Mouse (Mus musculus) left cerebral cortex, postnatal 36 days (tissue): ENCODE results near the gene Pwp1. TPM values are rescaled to one million over a fixed set of nuclear protein-coding genes. Genes with fewer than 3 reads are reported as not detected.
"Not testable (repeated sequence)": the region's sequence is repeated elsewhere in the genome, so short reads cannot be mapped to it uniquely, and the experiment has no call there.

Experiments used
- DNase-seq, 2 experiments: peaks; one replicate each; pipeline ENCODE4 v3.0.0; 2021 to 2022; ENCODE audit warnings: low spot score in 2 of 2, mixed read lengths in 1 of 2
- intact Hi-C: fragments of 180-260 bp; cut with DNase I; formaldehyde crosslinking; loops from one replicate; pipeline ENCODE4 v1.15.1; 2025
- total RNA-seq, 2 experiments: library from RNA; stranded (reverse); gene quantifications; 2 replicates each; pipeline ENCODE4 v1.2.3; 2021

The Pwp1 gene
- 10 to 100 TPM; 18.0 to 18.8 TPM for total RNA-seq

DNA sequence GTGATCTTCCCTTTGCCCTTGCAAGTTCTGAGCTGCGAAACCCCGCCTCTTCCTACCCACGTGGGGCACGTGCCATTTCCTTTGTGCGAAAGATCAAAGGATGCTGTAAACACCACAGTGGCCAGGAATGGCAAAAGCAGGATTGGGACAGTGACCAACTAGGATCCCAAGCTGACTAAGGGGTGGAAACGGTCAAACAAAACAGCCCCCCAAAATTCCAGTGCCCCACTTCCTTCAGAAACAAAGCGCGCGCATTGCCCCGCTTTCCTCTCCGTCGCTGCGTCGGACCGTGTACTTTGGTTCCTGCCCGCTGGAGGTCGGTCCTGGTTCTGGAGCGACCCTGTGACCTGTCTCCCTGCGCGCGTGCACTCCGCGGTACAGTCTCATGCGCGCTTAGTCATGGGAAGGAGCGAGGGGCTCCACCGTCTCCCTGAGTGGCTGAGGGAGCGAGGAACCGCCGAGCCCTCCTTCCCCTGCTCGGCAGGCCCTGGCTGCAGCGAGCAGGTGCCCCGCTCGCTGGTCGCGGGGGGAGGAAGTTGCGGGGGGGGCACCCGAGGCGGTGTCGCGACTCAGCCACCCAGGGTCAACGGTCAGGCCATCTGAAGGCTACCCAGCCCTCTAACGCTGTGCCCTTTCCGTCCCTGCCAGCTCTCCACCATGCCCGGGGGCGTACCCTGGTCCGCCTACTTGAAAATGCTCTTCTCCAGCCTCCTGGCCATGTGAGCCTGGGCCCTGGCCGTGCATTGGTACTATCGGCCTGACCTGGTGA is at the start of gene Pwp1:
Gene Pwp1, plus strand, starts transcription at position 410 of the 769 bp plus-strand sequence.
- intact Hi-C loops, result not testable (repeated sequence)
- peak; percentile 12 to 15 for DNase-seq

DNA sequence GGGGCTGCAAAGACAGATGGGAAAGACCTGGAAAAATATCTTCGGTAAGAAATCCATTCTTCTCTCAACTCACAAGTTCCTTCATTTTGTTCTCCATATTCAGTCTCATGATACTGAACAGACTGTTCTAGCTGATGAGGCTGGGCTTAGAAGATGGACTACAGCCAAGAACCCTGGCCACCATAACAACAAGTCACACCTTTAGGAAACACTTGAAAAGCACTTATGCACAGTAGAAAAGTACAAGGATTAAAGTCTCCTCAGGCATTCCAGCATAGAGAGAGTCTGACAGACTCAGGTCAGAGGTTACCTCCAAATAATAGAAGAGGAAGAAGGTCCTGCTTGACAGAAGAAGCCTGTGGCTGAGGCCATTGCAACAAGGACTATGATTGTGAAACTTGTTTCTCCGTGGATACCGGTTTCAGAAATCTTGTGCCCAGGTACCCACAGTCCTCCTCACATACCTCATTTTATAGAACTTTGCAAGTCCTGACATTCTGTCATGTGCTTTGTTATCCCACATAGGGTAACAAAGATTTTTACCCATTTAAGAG is 7.1 kb upstream of the Pwp1 start:
- DNase-seq, intact Hi-C loops: not testable (repeated sequence)

DNA sequence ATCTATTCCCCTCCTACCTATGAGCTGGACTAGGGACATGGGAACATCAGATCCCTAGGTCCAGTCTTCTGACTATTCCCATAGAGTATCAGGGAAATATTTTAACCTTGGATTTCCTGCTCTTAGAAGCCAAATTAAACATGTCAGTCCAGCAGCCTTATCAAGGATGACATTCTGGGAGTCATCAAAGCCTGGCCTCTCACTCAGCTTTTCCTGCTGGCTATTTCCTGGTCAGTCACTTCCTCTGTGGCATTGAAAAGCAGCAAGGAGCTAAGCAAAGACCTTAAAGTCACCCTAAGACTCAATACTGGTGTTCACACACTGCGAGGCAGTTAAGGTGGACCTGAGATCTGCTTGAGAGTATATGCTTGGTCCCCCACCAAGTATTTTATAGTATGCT is 5.5 kb upstream of the Pwp1 start:
- intact Hi-C loops, DNase-seq: not testable (repeated sequence)

DNA sequence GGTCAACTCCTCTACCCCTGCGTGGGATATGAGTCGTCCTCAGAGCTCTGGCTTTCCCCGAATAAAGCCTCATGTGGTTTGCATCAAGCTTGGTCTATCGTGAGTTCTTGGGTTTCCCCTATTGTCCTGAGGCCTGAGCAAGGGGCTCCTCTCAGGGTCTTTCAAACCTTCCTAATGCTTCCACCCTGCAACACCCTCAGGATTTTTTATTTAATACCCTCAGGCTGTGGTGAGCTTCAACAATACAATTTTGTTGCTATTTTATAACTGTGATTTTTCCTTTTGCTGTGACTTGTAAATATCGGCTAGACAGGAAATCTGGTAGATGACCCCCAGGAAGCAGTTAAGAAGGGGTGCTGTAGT is 591 bp upstream of the Pwp1 start:
- intact Hi-C loops, DNase-seq: not testable (repeated sequence)

DNA sequence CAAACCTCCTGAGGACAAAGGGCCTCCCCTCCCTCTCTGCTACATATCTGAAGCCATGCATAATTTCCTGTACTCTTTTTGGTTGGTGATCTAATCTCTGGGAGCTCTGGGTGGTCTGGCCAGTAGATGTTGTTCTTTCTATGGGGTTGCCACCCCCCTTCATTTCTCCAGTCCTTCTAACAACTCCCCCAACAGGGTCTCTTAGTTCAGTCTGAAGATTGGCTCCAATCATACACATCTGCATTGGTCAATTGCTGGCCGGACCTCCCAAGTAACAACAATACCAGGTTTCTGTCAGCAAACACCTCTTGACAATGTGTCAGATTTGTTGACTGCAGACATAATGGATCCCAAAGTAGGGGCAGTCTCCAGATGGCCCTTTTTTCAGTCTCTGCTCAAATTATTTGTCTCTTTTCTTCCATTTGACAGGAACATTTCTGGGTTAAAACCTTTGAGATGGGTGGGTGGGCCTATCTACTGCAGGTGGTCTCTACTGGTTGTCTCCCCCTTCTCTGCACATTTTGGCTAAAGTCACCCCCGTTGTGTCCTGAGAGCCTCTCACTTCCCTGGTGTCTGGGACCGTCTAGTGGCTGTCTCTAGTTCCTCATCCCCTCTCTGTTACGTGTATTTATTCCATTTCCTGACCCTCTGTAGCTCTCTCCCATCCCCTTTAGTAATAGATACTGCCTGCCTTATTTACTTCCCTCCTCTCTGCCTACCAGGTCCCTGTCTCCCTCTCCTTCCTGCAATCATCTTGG is 17.0 kb downstream of the Pwp1 start:
- DNase-seq, result no peak
- intact Hi-C loops, result no loop called here

DNA sequence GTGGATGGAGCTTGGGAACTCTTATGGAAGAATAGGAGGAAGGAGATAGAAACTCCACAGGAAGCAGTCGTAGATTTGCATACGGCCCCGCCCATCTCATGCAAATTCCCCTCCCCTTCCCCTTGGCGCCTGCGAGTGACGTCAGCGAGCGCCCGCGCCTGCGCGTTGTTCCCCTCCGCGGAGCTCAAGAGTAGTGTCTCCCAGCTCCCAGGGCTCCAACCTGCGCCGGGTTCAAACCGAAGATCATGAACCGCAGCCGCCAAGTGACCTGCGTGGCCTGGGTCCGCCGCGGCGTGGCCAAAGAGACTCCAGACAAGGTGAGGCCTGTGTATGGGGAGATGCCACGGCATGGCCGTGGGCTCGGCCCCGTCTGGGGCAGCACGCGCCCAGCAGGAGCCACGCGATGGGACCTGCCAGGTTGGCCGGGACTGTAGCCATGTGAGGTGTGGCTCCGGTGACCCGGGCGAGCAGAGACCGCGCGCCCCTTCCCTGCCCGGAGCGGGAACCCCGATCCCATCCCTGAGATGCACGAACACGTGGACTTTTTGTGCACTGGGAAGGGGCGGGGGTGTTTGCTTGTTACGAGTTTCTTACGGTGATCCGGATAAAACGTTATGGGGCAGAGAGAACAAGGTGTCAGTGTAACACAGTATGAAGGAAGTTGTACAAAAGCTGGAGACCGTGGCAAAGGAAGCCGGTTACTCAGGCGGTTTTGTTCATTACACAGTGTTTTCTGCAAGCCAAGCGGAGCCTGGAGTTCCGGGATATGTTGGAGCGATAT is 42.6 kb downstream of the Pwp1 start:
- DNase-seq, result peak; percentile 91 to 93
- intact Hi-C loops, result loop anchor here (5.0 to 10.0 kb wide), 2 partner anchors 85 to 197 kb away; partner anchors contain the start of gene Rtcb

DNA sequence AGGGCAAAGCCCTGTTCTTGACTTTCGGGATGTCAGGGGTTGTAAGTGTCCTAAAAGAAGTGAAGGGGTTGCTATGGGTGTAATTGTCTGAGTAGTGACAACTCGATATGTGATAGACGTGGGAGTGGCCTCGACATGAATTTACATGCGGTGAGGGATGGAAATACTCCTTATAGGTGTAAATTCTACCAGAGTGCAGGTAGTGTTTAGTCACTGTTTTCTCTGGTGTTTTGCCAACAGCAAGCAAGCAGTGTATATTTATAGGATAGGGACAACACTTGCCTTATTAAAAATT is 43.1 kb downstream of the Pwp1 start:
- no peak for DNase-seq
- intact Hi-C loops, result loop anchor here (5.0 to 10.0 kb wide), 2 partner anchors 85 to 198 kb away; partner anchors contain the start of gene Rtcb

DNA sequence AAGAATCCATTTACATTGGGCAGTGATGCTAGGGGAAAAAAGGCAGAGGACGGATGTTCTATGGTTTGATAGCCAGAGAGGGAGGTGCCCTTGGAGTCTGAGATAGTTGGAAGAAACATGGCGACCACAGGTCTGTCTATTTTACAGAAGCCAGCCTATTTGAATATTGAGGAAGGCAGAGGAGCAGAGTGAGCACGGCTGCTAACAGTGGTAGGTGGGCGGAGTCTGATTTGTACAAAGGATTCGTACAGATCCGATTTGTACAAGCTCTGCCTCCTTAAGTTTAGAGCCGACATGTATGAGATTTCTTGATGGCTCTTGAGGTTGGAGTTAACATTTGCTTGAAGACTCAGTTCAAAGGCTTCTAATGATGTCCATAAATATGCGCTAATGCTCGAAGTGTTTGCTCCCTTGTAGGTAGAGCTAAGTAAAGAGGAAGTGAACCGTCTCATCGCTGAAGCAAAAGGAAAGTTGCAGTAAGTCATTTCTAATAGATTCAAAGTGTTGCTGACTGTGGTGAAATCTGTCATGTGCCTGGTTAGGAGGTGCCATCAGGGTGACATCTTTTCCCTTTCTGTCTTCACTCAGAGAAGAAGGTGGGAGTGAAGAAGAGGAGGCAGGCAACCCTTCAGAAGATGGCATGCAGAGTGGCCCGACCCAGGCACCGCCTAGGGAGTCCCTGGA is 44.7 kb downstream of the Pwp1 start:
- DNase-seq, result no peak
- intact Hi-C loops, result loop anchor here (5.0 to 10.0 kb wide), 2 partner anchors 83 to 199 kb away; partner anchors contain the start of gene Rtcb

DNA sequence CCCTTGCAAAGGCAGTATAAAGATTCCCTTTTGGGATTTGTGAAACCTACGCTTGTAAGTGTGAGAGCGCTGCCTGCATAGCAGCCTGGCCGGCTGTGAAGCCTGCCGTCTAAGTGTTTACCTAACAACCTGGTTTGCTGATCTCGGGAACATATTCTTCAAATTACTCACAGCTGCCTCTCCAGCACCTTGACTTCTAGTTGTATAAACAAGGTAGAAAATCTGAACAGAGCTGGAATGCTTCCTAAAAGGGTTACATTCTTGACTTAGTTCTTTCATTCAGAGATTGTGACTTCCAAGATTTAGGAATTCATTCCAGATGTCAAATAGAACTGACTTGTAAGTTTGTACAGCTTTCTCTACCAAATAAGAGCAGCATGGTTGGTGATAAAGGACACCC is 46.5 kb downstream of the Pwp1 start:
- no peak for DNase-seq
- intact Hi-C loops, result loop anchor here (10.0 kb wide), 1 partner anchor 201 kb away; no protein-coding TSS in a partner anchor

DNA sequence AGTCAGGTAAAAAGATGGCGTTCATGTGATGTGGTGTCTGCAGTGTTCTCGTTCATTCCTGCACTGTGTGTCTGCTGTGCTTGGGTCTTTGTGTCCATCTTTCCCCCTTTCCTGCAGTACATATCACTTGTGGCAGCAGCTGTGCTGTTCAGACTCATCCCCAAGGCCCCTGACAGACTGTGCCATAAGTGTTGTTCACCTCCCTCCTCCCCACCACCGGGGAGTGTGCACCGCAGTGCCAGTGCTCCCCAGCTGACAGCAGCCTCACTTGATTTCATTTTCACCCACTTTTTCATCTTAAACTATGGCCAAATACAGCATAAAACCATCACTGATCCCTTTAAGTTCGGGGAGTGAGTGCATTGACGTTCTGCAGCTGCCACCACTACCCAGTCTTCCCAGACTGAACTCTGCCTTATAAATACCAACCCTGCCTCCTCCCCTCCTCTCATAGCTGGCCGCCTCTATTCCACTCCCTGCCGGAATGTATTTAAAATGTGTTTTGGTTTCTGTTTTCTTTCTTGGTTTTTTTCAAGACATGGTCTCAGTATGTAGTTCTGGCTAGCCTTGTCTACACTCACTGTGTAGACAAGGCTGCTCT is 50.7 kb downstream of the Pwp1 start:
- intact Hi-C loops, result loop anchor here (10.0 kb wide), 1 partner anchor 205 kb away; no protein-coding TSS in a partner anchor
- DNase-seq, result no peak

DNA sequence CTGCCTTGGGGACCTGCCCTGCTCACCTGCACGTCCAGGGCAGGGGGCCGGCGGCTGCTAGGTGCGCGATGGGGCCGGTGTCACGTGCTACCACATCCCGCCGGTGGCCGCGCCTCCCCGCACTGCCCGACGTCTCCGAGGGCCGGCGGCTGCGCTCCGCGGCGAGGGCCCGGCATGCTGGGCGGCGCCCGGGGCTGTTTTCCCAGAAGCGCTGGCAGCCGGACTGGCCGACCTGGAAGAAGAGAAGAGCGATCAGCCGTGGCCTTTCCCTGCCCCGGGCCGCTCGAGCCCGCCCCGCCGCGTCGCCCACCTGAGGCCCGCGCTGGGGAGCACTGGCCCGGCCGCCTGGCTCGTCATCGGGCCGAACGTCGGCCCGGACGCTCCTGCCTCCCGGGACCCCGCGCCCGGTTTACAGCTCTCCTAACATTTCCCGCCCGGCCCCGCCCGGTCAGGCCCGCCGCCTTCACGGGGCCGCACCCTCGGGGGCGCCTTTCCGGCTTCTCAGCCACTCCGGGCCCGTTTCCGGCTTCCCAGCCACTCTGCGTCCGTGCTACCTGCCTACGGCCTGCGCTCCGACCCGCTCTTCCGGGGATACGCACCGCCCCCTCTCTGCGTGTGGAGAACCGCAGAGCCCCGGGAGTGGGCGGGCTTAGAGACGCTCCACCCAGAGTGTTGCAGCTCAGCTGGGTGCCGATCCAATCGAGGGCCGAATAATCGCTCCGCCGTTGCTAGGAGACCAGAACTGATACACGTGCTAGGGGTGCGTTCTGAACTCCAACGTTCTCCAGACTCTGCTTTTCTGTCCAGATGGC is 87.4 kb downstream of the Pwp1 start, which contains the start of gene Prdm4:
Gene Prdm4, minus strand, starts transcription at position 645 of the 812 bp plus-strand sequence.
- DNase-seq, result peak; percentile 94 to 96

DNA sequence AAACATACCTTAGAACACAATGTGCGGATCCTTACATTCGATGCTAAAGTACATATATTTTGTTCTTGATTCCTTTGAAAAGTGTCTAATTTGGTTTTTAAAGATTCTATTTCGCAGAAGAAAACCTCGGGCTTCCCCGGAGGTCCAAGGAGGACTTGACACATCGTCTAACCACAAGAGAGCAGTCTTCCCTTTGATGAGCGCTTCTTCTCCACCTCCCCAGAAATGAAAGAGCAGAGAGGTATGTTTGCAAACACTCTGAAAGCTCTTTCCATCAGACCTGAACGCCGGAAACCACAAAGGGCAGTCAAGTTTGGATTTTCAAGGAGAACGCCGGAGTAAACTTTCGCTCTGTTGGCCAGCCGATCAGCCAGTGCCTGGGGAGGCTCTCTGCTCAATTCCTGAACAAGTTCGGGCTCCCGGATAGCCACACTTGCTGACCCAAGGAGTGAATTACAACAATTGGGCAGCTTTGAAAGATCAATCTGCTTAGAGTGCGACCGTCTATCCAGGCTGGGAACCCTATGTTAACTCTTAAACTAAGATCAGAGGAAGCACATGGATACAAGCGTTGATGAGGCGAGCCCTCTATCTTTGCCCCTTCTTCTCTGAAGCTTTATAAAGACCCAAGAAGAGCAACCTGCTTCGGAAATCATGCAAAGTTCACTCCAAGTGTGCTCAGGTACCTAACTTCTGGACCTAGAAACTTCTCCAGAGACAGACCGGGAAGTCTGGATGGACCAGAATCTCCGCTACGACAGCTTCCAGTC is 98.6 kb downstream of the Pwp1 start, which contains the start of gene Ascl4:
Gene Ascl4, plus strand, starts transcription at position 6 of the 770 bp plus-strand sequence.
- DNase-seq, result peak in 1 of 2 experiments; percentile 6
- intact Hi-C loops, result no loop called here

More for the DNA sequence above, 87.4 kb downstream of the Pwp1 start, which contains the start of gene Prdm4:
- intact Hi-C loops, result no loop called here

DNA sequence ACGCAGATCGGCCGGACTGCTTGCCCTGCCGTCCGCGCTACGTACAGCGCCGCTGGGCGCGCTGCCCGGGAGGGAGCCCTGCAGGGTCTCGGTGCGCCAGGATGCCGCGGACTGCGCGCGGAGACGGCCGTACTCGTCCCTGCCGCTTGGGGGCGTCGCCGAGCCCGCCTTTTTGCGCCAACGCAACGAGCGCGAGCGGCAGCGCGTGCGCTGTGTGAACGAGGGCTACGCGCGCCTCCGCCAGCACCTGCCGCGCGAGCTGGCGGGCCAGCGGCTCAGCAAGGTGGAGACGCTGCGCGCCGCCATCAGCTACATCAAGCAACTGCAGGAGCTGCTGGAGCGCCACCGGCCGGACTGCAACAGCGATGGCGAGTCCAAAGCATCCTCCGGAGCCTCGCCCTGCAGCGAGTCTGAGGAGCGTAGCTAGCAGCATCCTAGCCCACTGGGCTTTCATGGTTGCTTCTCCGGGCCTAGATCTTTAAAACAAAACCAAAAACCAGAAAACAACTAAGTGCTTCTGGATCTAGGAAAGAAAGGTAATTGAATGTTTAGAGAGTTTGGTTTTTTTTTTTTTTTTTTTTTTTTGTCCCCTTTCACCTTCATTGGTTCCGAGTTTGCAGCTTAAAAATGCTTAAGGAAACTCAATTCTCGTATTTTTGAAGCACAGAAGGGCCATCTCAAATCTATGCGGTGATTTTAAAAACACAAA is 99.4 kb downstream of the Pwp1 start:
- intact Hi-C loops, result no loop called here

DNA sequence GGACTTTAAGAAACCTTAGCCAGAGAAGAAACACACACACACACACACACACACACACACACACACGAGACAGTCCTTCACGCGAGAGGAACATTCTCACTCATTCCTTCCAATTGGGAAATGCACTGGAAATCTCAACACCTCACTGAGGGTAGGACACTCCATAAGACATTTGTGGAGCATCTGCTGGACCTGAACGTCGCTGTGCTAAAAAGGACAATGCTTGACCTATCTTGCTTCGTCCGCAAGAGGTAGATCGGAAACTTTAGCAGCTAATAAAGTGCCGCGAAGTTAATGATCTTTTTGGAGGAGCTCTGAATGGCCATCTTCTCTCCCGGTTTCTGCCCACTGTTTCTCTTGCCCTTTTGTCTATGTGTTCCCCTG is 99.9 kb downstream of the Pwp1 start:
- DNase-seq, result no peak
- intact Hi-C loops, result no loop called here

More for the DNA sequence above, 99.4 kb downstream of the Pwp1 start:
- DNase-seq, result peak; percentile 77 to 85

DNA sequence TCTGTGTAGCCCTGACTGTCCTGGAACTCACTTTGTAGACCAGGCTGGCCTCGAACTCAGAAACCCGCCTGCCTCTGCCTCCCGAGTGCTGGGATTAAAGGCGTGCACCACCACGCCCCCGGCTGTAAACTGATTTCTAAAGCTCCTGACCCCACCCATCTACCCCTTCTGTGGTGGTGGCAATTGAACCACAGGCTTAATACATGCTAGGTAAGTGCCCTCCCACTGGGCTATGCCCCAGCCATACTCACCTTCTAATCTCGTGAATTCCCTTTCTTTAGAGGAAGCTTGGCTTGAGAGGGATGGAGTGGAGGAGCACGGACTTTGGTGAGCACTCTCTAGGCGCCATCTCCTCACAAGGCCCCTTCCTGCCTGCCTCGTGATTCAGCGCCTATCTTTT is 100.7 kb downstream of the Pwp1 start:
- no peak for DNase-seq
- intact Hi-C loops, result no loop called here

DNA sequence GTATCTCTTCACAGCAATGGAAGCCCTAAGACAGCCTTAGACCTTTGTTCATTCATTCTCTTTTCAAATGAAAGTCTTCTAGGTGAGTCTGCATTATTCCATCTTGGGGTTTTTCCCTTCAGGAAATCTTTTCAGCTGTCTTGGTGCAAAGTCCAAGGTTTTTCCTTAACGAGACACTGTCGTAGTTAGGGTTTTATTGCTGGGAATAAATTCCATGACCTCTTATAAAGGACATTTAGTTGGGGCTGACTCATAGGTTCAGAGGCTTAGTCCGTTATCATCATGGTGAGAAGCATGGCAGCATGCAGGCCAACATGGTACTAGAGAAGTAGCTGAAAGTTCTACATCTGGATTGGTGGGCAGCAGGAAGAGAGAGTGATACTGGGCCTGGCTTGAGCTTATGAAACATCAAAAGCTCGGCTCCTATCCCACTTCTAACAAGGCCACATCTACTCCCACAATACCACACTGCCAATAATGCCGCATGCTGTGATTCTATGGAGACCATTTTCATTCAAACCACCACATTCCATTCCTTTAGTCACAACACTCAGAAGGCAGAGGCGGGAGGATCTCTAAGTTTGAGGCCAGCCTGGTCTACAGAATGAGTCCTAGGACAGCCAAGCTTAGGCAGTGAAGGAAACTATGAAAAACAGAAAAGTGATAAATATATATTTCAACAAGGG is 107.1 kb downstream of the Pwp1 start:
- no peak for DNase-seq
- intact Hi-C loops, result no loop called here
